Mouse (Mus musculus): ENCODE measurements around the gene Sp6. TPM values are rescaled to one million over a fixed set of nuclear protein-coding genes. Genes with fewer than 3 reads are reported as not detected.

The Sp6 gene
- polyA plus RNA-seq, 1 experiment from 2014 or later = not detected

DNA sequence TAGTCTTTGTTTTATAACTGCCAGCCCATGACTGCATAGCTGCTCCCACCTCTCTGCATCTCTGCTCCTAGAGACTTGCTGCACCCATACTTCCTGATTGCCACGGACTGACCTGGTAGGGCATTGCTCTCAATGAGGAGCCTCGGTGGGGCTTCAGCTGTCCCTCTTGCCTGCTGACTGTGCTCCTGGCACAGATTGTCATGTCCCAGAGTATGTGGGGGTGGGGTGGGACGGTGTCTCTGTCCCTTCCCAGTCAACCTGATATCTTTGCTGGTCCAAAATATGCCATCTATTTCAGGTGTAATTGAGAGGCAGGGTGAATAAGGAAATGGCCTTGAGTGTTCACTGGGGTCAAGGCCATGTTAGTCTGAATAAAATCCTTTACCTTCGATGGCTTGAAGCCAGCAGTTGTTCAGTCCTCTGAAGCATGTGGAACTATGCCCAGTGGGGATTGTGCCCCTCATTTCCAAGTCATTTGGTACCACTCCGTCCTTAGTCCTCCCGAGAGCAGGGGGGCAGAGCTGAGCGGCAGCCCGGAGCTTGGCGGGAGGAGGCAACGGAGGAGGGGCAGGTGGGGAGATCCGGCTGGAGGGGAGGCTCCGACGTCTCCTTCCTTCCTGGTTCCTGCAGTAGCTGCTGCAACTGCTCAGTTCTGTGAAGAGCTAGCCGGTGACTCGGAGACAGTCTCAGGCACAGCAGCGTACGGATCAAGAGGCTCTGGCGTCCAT is 37.2 kb downstream of the Sp6 start, which contains the start of gene Osbpl7:
Osbpl7 (plus strand) TSS at position 413 of the 728 bp plus-strand sequence.
- peak within 1 kb of the TSS; percentile 92 for H3K4me2 ChIP-seq (ENCODE audit: low read length)
- H3K27ac ChIP-seq (ENCODE audit: low read depth) = peak within 1 kb of the TSS; percentile 24
- peaks cover 35% of the 10 kb centered on the region for H3K36me3 ChIP-seq (ENCODE audit: control insufficient read depth, insufficient read depth, low read length)
- H3K27me3 ChIP-seq (replicated peaks; ENCODE audit: control insufficient read depth, insufficient read depth, low read length) = no peaks in the 10 kb centered on the region
- peak within 1 kb of the TSS; percentile 72 for H3K4me3 ChIP-seq (ENCODE audit: low read depth, low read length)
- peak within 1 kb of the TSS; percentile 76 for H3K9ac ChIP-seq (ENCODE audit: low read length)
- peak; percentile 78 for DNase-seq (ENCODE audit: low spot score)
- H3K9me3 ChIP-seq (ENCODE audit: control insufficient read depth, low read length) = no peaks in the 10 kb centered on the region
- 4% methylated on average over 18 of the region's 18 CpGs for WGBS
- peaks cover 16% of the 10 kb centered on the region for H3K4me1 ChIP-seq (replicated peaks; ENCODE audit: control insufficient read depth, insufficient read depth, low read length)
- peak; percentile 49; the same call in 1 of the 2 replicates for ATAC-seq (replicated peaks; ENCODE audit: low FRiP score, low TSS enrichment, low read depth)

DNA sequence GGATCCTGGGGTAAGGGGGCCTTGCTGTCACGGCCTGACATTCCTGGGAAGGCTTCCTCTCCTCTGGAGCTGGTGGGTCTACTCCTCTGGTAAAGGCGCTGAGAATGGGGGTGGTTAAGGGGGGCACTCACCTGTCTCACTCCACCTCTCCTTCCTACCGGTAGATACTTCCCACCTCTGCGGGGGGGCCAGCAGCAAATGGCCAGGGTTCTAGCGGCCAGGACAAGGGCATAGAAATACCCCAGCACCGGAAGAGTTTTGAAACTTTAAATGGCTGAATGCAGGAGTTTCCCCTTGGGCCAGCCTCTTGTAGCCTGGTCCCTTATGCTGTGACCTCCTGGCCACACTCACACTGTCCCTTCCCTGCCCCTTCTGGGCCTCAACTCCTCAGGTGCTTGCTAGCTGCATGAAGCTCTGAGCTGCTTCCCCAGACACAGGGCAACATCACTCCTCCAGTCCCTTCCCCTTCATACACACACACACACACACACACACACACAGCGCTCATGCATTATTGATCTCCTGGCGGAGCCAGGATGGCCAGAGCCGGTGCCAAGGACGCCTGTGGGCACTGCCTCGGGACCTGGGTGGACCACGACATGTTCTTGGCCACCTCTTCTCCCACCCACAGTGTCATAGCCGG is 37.9 kb downstream of the Sp6 start:
- no peaks in the 10 kb centered on the region for H3K27me3 ChIP-seq (replicated peaks; ENCODE audit: control insufficient read depth, insufficient read depth, low read length)
- H3K36me3 ChIP-seq (ENCODE audit: control insufficient read depth, insufficient read depth, low read length) = peaks cover 42% of the 10 kb centered on the region
- peak overlapping the region; percentile 76 for H3K9ac ChIP-seq (ENCODE audit: low read length)
- H3K9me3 ChIP-seq (ENCODE audit: control insufficient read depth, low read length) = no peaks in the 10 kb centered on the region
- ATAC-seq (replicated peaks; ENCODE audit: low FRiP score, low TSS enrichment, low read depth) (no peak; the same call in 1 of the 2 replicates), DNase-seq (ENCODE audit: low spot score) (no peak)
- peak overlapping the region; percentile 92 for H3K4me2 ChIP-seq (ENCODE audit: low read length)
- H3K27ac ChIP-seq (ENCODE audit: low read depth) = peak overlapping the region; percentile 24; the same call in 1 of the 2 replicates
- H3K4me1 ChIP-seq (replicated peaks; ENCODE audit: control insufficient read depth, insufficient read depth, low read length) = peaks cover 16% of the 10 kb centered on the region
- 23% methylated on average over 13 of the region's 13 CpGs for WGBS
- H3K4me3 ChIP-seq (ENCODE audit: low read depth, low read length) = peak overlapping the region; percentile 72

GRCm38 (mm10) chr11:97052219-97052646 is 39.0 kb downstream of the Sp6 start:
- H3K4me2 ChIP-seq (ENCODE audit: low read length) = peak overlapping the region; percentile 92
- ATAC-seq (replicated peaks; ENCODE audit: low FRiP score, low TSS enrichment, low read depth) (peak; percentile 34), DNase-seq (ENCODE audit: low spot score) (peak; percentile 61)
- peaks cover 16% of the 10 kb centered on the region for H3K4me1 ChIP-seq (replicated peaks; ENCODE audit: control insufficient read depth, insufficient read depth, low read length)
- no peaks in the 10 kb centered on the region for H3K27me3 ChIP-seq (replicated peaks; ENCODE audit: control insufficient read depth, insufficient read depth, low read length)
- WGBS = 22% methylated on average over 11 of the region's 11 CpGs
- H3K27ac ChIP-seq (ENCODE audit: low read depth) = no peak overlapping the region
- H3K9ac ChIP-seq (ENCODE audit: low read length) = no peak overlapping the region
- peaks cover 41% of the 10 kb centered on the region for H3K36me3 ChIP-seq (ENCODE audit: control insufficient read depth, insufficient read depth, low read length)
- no peak overlapping the region for H3K4me3 ChIP-seq (ENCODE audit: low read depth, low read length)
- H3K9me3 ChIP-seq (ENCODE audit: control insufficient read depth, low read length) = no peaks in the 10 kb centered on the region

DNA sequence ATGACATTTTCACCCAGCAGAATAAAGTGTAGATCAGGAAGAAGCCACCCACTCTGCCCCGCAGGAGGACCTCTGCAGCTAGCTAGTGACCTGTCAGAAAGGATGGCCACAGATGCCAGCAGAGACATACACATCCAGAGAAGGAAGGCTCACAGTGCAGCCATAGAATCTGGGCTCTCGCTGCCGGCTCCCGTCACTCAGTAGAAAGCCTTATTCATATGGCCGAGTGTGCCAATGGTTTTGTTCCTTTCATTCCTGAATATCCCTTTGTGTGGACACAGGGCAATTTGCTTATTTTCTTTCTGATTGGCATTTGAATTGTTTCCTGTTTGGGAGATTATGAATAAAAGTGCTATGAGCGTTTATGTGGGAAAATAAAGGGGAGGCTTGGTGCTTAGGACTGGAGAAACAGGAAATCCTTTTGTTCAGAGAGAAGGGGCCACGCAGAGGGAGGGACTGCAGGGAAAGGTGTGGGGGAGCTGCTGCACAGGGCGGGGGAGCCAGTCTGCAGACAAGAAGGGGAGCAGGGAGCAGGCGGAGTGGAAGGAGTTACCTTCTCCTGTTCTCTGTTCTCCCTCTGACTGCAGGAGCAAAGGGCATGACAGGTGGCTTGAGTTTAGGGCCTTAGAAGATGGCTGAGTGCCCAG is 50.2 kb downstream of the Sp6 start:
- Histone ChIP-seq H3K9ac (ENCODE audit: low read length) (no peak overlapping the region), H3K4me2 (ENCODE audit: low read length) (no peak overlapping the region), H3K27me3 (replicated peaks; ENCODE audit: control insufficient read depth, insufficient read depth, low read length) (no peaks in the 10 kb centered on the region), H3K27ac (ENCODE audit: low read depth) (no peak overlapping the region; the same call in 1 of the 2 replicates), H3K4me1 (replicated peaks; ENCODE audit: control insufficient read depth, insufficient read depth, low read length) (no peaks in the 10 kb centered on the region), H3K4me3 (ENCODE audit: low read depth, low read length) (no peak overlapping the region), H3K36me3 (ENCODE audit: control insufficient read depth, insufficient read depth, low read length) (peaks cover 34% of the 10 kb centered on the region), H3K9me3 (ENCODE audit: control insufficient read depth, low read length) (no peaks in the 10 kb centered on the region)
- 54% methylated on average over 9 of the region's 9 CpGs for WGBS
- DNase-seq (ENCODE audit: low spot score) (no peak), ATAC-seq (replicated peaks; ENCODE audit: low FRiP score, low TSS enrichment, low read depth) (no peak)

DNA sequence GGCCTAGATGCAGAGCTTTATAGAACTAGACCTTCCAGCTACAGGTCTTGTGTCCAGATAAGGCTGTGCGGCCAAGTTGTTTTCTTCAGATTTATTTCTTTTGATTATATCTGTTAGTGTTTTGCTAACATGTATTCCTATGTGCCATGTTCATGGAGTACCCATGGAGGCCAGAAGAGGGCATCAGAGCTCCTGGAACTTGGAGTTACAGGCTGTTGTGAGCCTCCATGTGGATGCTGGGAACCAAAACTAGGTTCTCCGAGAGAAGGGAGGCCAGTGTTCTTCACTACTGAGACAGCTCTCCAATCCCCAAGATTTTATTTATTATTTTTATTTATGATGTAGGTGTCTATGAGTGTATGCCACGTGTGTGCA is 50.7 kb downstream of the Sp6 start:
- Histone ChIP-seq H3K36me3 (ENCODE audit: control insufficient read depth, insufficient read depth, low read length) (peaks cover 34% of the 10 kb centered on the region), H3K9me3 (ENCODE audit: control insufficient read depth, low read length) (no peaks in the 10 kb centered on the region), H3K4me1 (replicated peaks; ENCODE audit: control insufficient read depth, insufficient read depth, low read length) (no peaks in the 10 kb centered on the region), H3K27ac (ENCODE audit: low read depth) (no peak overlapping the region), H3K4me3 (ENCODE audit: low read depth, low read length) (no peak overlapping the region), H3K27me3 (replicated peaks; ENCODE audit: control insufficient read depth, insufficient read depth, low read length) (no peaks in the 10 kb centered on the region), H3K4me2 (ENCODE audit: low read length) (no peak overlapping the region), H3K9ac (ENCODE audit: low read length) (no peak overlapping the region)
- DNase-seq (ENCODE audit: low spot score) (no peak), ATAC-seq (replicated peaks; ENCODE audit: low FRiP score, low TSS enrichment, low read depth) (no peak)
- 90% methylated on average over 3 of the region's 3 CpGs for WGBS

GRCm38 (mm10) chr11:97065538-97066295 is 52.5 kb downstream of the Sp6 start:
- no peak overlapping the region for H3K4me3 ChIP-seq (ENCODE audit: low read depth, low read length)
- WGBS = 81% methylated on average over 12 of the region's 12 CpGs
- no peak overlapping the region for H3K27ac ChIP-seq (ENCODE audit: low read depth)
- H3K4me2 ChIP-seq (ENCODE audit: low read length) = no peak overlapping the region
- no peaks in the 10 kb centered on the region for H3K4me1 ChIP-seq (replicated peaks; ENCODE audit: control insufficient read depth, insufficient read depth, low read length)
- DNase-seq (ENCODE audit: low spot score) = no peak
- no peaks in the 10 kb centered on the region for H3K27me3 ChIP-seq (replicated peaks; ENCODE audit: control insufficient read depth, insufficient read depth, low read length)
- no peak for ATAC-seq (replicated peaks; ENCODE audit: low FRiP score, low TSS enrichment, low read depth)
- H3K36me3 ChIP-seq (ENCODE audit: control insufficient read depth, insufficient read depth, low read length) = peaks cover 22% of the 10 kb centered on the region
- no peaks in the 10 kb centered on the region for H3K9me3 ChIP-seq (ENCODE audit: control insufficient read depth, low read length)
- H3K9ac ChIP-seq (ENCODE audit: low read length) = no peak overlapping the region

- Histone ChIP-seq H3K4me3 (ENCODE audit: low read depth, low read length) (no peak overlapping the region), H3K36me3 (ENCODE audit: control insufficient read depth, insufficient read depth, low read length) (peaks cover 14% of the 10 kb centered on the region; the same call in 1 of the 2 replicates), H3K4me1 (replicated peaks; ENCODE audit: control insufficient read depth, insufficient read depth, low read length) (no peaks in the 10 kb centered on the region), H3K9ac (ENCODE audit: low read length) (no peak overlapping the region), H3K27ac (ENCODE audit: low read depth) (no peak overlapping the region), H3K9me3 (ENCODE audit: control insufficient read depth, low read length) (no peaks in the 10 kb centered on the region), H3K27me3 (replicated peaks; ENCODE audit: control insufficient read depth, insufficient read depth, low read length) (no peaks in the 10 kb centered on the region), H3K4me2 (ENCODE audit: low read length) (no peak overlapping the region)
- 54% methylated on average over 22 of the region's 22 CpGs for WGBS
- DNase-seq (ENCODE audit: low spot score) (no peak), ATAC-seq (replicated peaks; ENCODE audit: low FRiP score, low TSS enrichment, low read depth) (0 out of 2 replicates have a peak, but pooled peaks have one; percentile 37)
Observed at GRCm38 (mm10) chr11:97066656-97067360, 53.6 kb downstream of the Sp6 start.

GRCm38 (mm10) chr11:97069333-97069732 is 56.1 kb downstream of the Sp6 start:
- no peaks in the 10 kb centered on the region for H3K27me3 ChIP-seq (replicated peaks; ENCODE audit: control insufficient read depth, insufficient read depth, low read length)
- no peak for DNase-seq (ENCODE audit: low spot score)
- no peak overlapping the region for H3K27ac ChIP-seq (ENCODE audit: low read depth)
- no peak overlapping the region for H3K4me2 ChIP-seq (ENCODE audit: low read length)
- no peak for ATAC-seq (replicated peaks; ENCODE audit: low FRiP score, low TSS enrichment, low read depth)
- no peak overlapping the region for H3K4me3 ChIP-seq (ENCODE audit: low read depth, low read length)
- H3K9me3 ChIP-seq (ENCODE audit: control insufficient read depth, low read length) = no peaks in the 10 kb centered on the region
- H3K9ac ChIP-seq (ENCODE audit: low read length) = no peak overlapping the region
- 41% methylated on average over 1 of the region's 1 CpGs for WGBS
- no peaks in the 10 kb centered on the region for H3K4me1 ChIP-seq (replicated peaks; ENCODE audit: control insufficient read depth, insufficient read depth, low read length)
- H3K36me3 ChIP-seq (ENCODE audit: control insufficient read depth, insufficient read depth, low read length) = peaks cover 14% of the 10 kb centered on the region; the same call in 1 of the 2 replicates
